Comparison of ENCODE assay signal across 8 mouse cellular contexts in the genomic region with DNA sequence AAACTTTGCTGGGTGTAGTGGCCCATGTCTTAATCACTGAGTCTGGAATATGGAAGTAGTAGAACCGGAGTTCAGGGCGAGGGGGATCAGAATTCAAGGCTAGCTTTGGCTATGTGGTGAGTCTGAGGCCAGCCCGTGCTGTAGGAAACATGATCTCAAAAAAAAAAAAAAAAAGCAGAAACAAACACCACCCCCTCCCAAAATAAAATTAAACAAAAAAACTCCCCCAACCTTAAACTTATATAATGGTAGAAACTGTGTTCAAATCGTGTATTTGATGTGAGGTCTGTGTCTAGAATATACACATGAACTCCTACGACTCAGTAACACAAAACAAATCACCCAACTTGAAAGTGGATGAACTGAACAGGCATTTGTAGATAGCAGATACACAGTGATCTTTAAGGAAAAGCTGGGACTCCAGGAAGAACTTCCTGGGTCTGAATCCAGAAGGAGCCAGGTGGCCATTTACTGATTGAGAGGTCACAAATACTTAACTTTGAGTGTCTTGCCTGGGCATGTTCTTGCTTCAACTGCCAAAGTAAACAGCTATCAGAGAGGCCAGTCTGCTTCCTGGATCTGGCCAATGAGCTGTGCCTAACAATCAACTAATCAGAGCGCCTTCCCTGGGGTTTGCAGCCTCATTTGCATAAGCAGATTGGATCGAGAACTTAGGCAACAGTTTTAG.
A peak's percentile ranks its signal among the peaks of the same experiment; 100 is the strongest.
DNase-seq lines count a peak whose midpoint lies in the region; ATAC-seq lines count a peak whose summit lies in the region.

No protein-coding gene starts in this region.

- no peaks in the 10 kb centered on the region for H3K27me3 ChIP-seq in hindbrain, embryonic 15.5 days
- no peaks in the 10 kb centered on the region for H3K27me3 ChIP-seq in hindbrain, embryonic 11.5 days (ENCODE audit: control insufficient read depth, insufficient read depth, low read length)

- ATAC-seq in hindbrain, embryonic 15.5 days (ENCODE audit: low FRiP score, low read depth), result peak; percentile 27; the same call in 1 of the 2 replicates
- no peak for ATAC-seq in hindbrain, embryonic 11.5 days (ENCODE audit: low FRiP score)
- ATAC-seq in monocyte, adult 5-6 weeks (replicated peaks; ENCODE audit: insufficient number of reproducible peaks, low FRiP score, low TSS enrichment, poor library complexity, severe bottlenecking), result no peak

- H3K4me2 ChIP-seq in hindbrain, embryonic 15.5 days, result no peak overlapping the region
- H3K4me2 ChIP-seq in hindbrain, embryonic 11.5 days (replicated peaks; ENCODE audit: low read depth, low read length), result no peak overlapping the region

- DNase-seq in hindbrain, embryonic 11.5 days (ENCODE audit: low spot score), result no peak
- DNase-seq in embryo, embryonic 10.5 days (ENCODE audit: low spot score), result peak; percentile 50
- peak; percentile 54 for DNase-seq in kidney, adult 18-20 months
- DNase-seq in lung, postnatal 25 days (ENCODE audit: low spot score), result peak; percentile 84
- DNase-seq in cerebellum, adult 18-20 months, result no peak
- DNase-seq in gastrocnemius, postnatal 10 days, result no peak

- peaks cover 7% of the 10 kb centered on the region for H3K4me1 ChIP-seq in hindbrain, embryonic 15.5 days (replicated peaks)
- H3K4me1 ChIP-seq in hindbrain, embryonic 11.5 days (replicated peaks; ENCODE audit: control insufficient read depth, insufficient read depth, low read length), result no peaks in the 10 kb centered on the region

- no peak overlapping the region for H3K4me3 ChIP-seq in hindbrain, embryonic 15.5 days
- H3K4me3 ChIP-seq in hindbrain, embryonic 11.5 days (ENCODE audit: low read depth, low read length), result no peak overlapping the region

- H3K9ac ChIP-seq in hindbrain, embryonic 15.5 days, result no peak overlapping the region
- H3K9ac ChIP-seq in hindbrain, embryonic 11.5 days (ENCODE audit: low read depth, low read length), result no peak overlapping the region

- H3K9me3 ChIP-seq in hindbrain, embryonic 15.5 days, result no peaks in the 10 kb centered on the region
- H3K9me3 ChIP-seq in hindbrain, embryonic 11.5 days (ENCODE audit: control insufficient read depth, low read length), result no peaks in the 10 kb centered on the region

- no peak overlapping the region for H3K27ac ChIP-seq in hindbrain, embryonic 15.5 days (replicated peaks)
- H3K27ac ChIP-seq in hindbrain, embryonic 11.5 days (ENCODE audit: low read depth, low read length), result no peak overlapping the region

- 54% methylated on average over 7 of the region's 7 CpGs for WGBS in hindbrain, embryonic 15.5 days
- WGBS in hindbrain, embryonic 11.5 days, result 56% methylated on average over 7 of the region's 7 CpGs

- no peaks in the 10 kb centered on the region for H3K36me3 ChIP-seq in hindbrain, embryonic 15.5 days
- H3K36me3 ChIP-seq in hindbrain, embryonic 11.5 days (ENCODE audit: control insufficient read depth, insufficient read depth, low read length), result no peaks in the 10 kb centered on the region

Comparison
In these comparisons a context has a peak if more than half of its experiments do, and no peak if none do; other contexts are left out.
1. DNase-seq: peak in embryo, embryonic 10.5 days (single experiment), kidney, adult 18-20 months (single experiment) and lung, postnatal 25 days (single experiment); none in hindbrain, embryonic 11.5 days (single experiment), cerebellum, adult 18-20 months (0 of 2) and gastrocnemius, postnatal 10 days (single experiment).